Mouse (Mus musculus) lung, adult 2 months (tissue): Measurements from ENCODE around the gene Ncaph2. TPM values are rescaled to one million over a fixed set of nuclear protein-coding genes. Genes with fewer than 3 reads are reported as not detected.
A peak's percentile ranks its signal among the peaks of the same experiment; 100 is the strongest.

Experiments used
- DNase-seq: peaks from one replicate; pipeline ENCODE4 v3.0.0; 2022
- H3K4me1 ChIP-seq: fragments of 200-500 bp; 2 replicates; pipeline ENCODE4 v1.6.1; 2011; ENCODE audit warnings: low read length; ENCODE audit not compliant: control insufficient read depth, insufficient read depth
- H3K4me3 ChIP-seq: fragments of 200-500 bp; replicated peaks from 2 replicates; pipeline ENCODE3; 2011; ENCODE audit warnings: low read depth, mild to moderate bottlenecking, control low read depth, low read length; ENCODE audit errors: extremely low read depth
- CTCF ChIP-seq: fragments of 200-500 bp; IDR thresholded peaks from 2 replicates; pipeline ENCODE4 v1.5.1; 2011; ENCODE audit warnings: mild to moderate bottlenecking, low read length, control low read depth; ENCODE audit not compliant: insufficient read depth
- POLR2A ChIP-seq: fragments of 200-500 bp; IDR thresholded peaks from 2 replicates; pipeline ENCODE4 v1.6.1; 2011; ENCODE audit warnings: low read depth, mild to moderate bottlenecking, control low read depth, low read length, borderline replicate concordance; ENCODE audit errors: extremely low read depth
- WGBS: fragments of 180-500 bp; shearing (Covaris S2); methylation state at CpG from one replicate; pipeline ENCODE4 v1.1.7; 2018; 5-methylcytosine and 5-hydroxymethylcytosine counted together
- polyA plus RNA-seq: library from polyadenylated mRNA; depleted of rRNA; stranded (reverse); fragments of >200 nt; gene quantifications from 2 replicates; pipeline ENCODE4 v1.2.3, GENCODE M21; 2012; rRNA removed

Ncaph2 gene
- 105 and 117 TPM in 2 replicates for polyA plus RNA-seq

DNA sequence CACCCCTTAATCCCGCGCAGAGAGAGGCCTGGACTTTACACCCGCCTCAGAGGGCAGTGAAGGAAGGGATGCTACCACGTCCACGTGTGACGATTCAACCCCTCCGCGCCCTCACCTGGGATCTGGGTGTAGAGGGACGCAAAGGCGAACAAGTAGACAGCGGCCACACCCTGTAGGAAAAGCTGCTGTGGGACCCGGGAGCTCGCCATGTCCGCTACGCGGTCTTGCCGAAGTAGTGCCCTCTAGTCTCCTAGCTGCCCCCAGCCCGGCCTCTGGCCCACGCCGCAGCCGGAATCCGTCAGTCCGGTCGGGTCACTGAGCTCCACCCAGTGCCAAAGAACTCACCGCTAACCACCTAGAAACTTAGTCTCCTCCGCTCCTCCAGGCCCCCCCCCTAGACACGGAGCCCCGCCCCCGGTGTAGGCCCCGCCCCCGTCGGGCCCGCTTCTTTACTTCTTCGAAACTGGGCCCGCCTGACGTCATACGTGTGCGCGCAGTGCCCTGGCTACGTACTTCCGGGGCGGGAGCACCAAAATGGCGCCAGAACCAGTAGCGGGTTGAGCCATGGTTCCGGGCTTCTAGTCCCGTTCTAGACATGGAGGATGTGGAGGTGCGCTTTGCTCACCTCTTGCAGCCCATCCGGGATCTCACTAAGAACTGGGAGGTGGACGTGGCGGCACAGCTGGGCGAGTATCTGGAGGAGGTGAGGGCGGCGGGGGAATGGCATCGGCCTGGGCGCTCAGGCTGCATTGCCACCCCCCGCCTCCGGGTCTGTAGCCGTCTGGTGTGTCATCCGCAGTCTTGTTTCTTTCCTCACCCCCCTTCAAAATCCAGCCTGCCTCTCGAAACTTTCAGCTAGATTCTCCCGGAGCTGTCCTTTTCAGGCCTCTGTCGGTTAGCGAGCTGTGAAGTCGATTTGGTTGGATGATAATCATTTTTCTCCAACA lies at the start of gene Ncaph2, which contains the start of gene Lmf2:
Ncaph2 (plus strand) TSS at position 479 of the 947 bp plus-strand sequence.
Lmf2 (minus strand) TSS at position 419 of the 947 bp plus-strand sequence.
- Histone ChIP-seq H3K4me1 (peaks cover 5% of the 10 kb centered on the region), H3K4me3 (peak within 1 kb of the TSS; percentile 74)
- DNase-seq, result peak; percentile 98
- TF ChIP-seq CTCF (no peak), POLR2A (peak; percentile 61; the same call in 1 of the 2 replicates)
- under 1% methylated on average over 64 of the region's 64 CpGs for WGBS

DNA sequence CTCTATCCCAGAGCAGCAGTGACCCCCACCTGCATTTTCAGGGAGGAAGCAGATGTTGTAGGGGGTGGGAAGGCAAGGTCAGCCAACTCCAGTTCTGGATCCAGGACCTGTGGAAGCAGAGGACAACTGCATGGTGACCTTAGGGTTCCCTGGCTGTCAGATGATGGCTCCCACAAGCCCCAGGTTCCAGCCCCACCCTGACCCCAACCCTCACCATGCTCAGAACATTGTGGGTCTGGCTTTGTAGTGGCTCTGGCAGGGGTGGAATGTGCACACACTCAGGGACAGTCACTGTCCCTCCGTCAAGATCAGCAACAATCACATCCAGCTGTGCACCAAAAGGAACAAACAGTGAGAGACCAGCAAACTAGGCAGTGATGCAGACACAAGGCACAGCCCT lies 49.6 kb upstream of the Ncaph2 start:
- 72% methylated on average over 1 of the region's 1 CpGs for WGBS
- Histone ChIP-seq H3K4me3 (no peak overlapping the region), H3K4me1 (peaks cover 4% of the 10 kb centered on the region; the same call in 1 of the 2 replicates)
- TF ChIP-seq POLR2A, result no peak
- no peak for TF ChIP-seq CTCF
- no peak for DNase-seq

DNA sequence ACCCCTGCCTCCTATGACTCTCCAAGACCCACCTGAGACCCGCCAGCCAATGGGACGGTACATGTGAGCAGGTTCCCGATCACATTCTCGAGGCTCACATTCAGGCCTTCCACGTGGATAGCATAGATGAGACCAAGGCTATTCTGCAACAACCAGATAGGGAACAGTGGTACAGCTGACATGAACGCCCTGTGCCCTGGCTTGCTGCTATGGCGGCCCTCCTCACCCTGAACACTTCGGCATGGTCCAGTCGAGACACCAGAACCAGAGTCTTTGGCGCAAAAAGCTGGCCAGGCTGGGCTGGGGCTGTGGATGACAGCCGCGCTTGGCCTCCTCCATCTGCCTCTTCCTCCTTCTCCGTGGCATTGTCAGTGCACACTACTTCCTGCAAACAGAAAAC lies 48.1 kb upstream of the Ncaph2 start:
- no peak overlapping the region for H3K4me3 ChIP-seq

GRCm38 (mm10) chr15:89308406-89309139 lies 46.9 kb upstream of the Ncaph2 start:
- no peak overlapping the region for H3K4me3 ChIP-seq
- TF ChIP-seq CTCF (no peak), POLR2A (no peak)
- 80% methylated on average over 7 of the region's 7 CpGs for WGBS
- no peak for DNase-seq
- H3K4me1 ChIP-seq, result peaks cover 17% of the 10 kb centered on the region

More for the DNA sequence above, 48.1 kb upstream of the Ncaph2 start:
- WGBS, result 85% methylated on average over 13 of the region's 13 CpGs
- DNase-seq, result no peak
- TF ChIP-seq CTCF, result no peak
- no peak for TF ChIP-seq POLR2A
- peaks cover 9% of the 10 kb centered on the region; the same call in 1 of the 2 replicates for H3K4me1 ChIP-seq

- DNase-seq, result no peak
- Histone ChIP-seq H3K4me3 (no peak overlapping the region), H3K4me1 (peaks cover 24% of the 10 kb centered on the region)
- 17% methylated on average over 6 of the region's 6 CpGs for WGBS
- TF ChIP-seq POLR2A (no peak), CTCF (no peak)
Observed at GRCm38 (mm10) chr15:89309962-89310498, 45.5 kb upstream of the Ncaph2 start.

DNA sequence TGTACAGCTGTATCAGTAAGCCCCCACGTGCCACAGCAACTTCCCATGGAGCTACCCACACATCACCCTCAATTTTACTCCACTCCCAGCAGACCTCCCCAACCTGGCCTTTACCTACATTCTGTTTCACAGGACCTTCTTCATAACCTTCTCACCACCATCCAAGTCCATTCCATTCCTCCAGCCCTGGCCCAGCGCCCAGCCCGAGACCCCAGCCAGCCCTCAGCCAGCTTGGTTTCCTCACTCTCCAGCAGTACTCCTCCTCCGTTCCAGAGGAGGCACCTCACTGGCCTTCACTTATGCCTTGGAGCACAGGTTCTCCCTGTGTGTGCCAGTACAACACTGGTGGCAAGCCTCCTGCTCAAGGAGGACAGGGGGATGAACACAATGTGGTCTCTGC lies 42.2 kb upstream of the Ncaph2 start:
- H3K4me3 ChIP-seq, result no peak overlapping the region
- 64% methylated on average over 4 of the region's 4 CpGs for WGBS
- peaks cover 26% of the 10 kb centered on the region for H3K4me1 ChIP-seq
- DNase-seq, result no peak
- no peak for TF ChIP-seq CTCF
- no peak for TF ChIP-seq POLR2A

DNA sequence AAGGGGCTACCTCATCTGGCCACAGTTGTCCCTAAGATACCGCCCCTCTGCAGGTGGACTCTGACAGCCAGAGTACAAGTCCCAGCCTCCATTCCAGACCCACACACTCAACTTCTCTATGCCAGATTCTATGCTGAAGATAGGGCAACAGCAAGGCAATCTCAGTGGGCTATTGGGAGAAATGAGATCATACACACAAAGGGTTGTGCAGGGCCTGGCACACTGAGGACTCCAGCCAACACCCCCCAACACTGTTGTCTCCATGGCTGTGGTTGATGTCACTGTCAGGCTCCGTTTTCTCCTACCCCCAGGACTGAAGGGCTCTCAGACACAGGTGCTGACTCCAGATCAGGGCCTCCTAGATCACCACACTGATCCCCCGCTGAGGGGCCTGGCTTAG lies 41.4 kb upstream of the Ncaph2 start:
- 29% methylated on average over 3 of the region's 3 CpGs for WGBS
- Histone ChIP-seq H3K4me3 (peak overlapping the region; percentile 97), H3K4me1 (peaks cover 26% of the 10 kb centered on the region)
- TF ChIP-seq POLR2A (no peak), CTCF (no peak)
- no peak for DNase-seq

- under 1% methylated on average over 58 of the region's 58 CpGs for WGBS
- Histone ChIP-seq H3K4me1 (peaks cover 26% of the 10 kb centered on the region), H3K4me3 (peak overlapping the region; percentile 97)
- DNase-seq, result peak; percentile 31
- TF ChIP-seq CTCF, result no peak
Observed at GRCm38 (mm10) chr15:89314511-89315189, 40.9 kb upstream of the Ncaph2 start.
